Mouse (Mus musculus): ENCODE results near the gene Tead3.
"Not testable (repeated sequence)": the region's sequence is repeated elsewhere in the genome, so short reads cannot be mapped to it uniquely, and the experiment has no call there.

Gene Tead3

GRCm38 (mm10) chr17:28330590-28330989 lies 20.0 kb downstream of the Tead3 start:
- not testable (repeated sequence) for DNase-seq (ENCODE audit: low read depth)

DNA sequence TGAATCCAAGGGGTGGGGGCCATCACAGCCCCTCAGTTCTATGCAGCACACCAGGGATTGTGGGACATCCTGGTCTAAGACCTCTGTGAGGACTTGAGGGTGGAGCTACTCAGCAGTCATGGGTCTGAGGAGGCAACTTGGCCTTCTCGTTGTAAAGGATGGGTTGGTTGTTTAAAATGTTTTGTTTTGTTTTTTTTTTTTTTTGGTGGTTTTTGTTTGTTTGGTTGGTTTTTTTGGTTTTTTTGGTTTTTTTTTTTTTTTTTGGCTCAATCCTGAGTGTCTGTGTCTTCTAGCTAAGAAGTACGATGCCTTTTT lies 20.4 kb downstream of the Tead3 start:
- DNase-seq (ENCODE audit: low read depth) = no peak

DNA sequence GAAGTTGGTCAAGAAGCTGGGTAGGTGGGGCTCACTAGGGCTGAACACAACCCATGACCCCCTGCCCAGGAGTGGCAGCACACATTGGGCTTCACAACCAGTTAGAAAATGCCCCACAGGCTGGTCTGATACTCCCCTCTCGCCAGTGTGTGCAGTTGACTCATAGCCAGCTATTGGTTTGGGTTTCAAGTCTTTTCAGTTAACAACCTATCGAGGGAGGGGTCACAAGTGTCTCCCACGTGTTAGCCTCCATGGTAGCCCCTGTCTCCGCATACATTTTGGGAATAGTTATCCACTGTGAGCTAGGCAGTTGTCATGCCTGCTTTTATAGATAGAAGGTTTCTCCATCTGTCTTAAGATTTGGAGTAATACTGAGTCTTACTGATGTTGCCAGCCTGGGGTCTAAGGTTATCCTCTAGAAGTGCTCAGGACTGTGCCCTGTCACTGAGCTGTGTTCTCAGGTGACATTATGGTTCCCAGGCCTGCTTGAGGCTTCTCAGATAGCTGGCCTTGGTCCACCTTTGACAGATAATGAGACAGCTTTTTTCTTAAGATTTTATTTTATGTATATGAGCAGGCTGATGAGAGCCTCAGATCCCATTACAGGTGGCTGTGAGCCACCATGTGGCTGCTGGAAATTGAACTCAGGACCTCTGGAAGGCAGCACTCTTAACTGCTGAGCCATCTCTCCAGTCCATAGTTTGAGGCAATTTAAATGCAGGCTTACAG lies 20.9 kb downstream of the Tead3 start:
- DNase-seq (ENCODE audit: low read depth) = no peak

- DNase-seq (ENCODE audit: low read depth) = no peak
Observed at GRCm38 (mm10) chr17:28328946-28329345, 21.7 kb downstream of the Tead3 start.

- peak; percentile 86 for DNase-seq (ENCODE audit: low read depth)
Observed at GRCm38 (mm10) chr17:28328366-28328928, 22.2 kb downstream of the Tead3 start, which contains the start of gene Rpl10a. Gene Rpl10a, plus strand, starts transcription at chr17:28328471.

GRCm38 (mm10) chr17:28327673-28328325 lies 22.8 kb downstream of the Tead3 start:
- no peak for DNase-seq (ENCODE audit: low read depth)

GRCm38 (mm10) chr17:28326951-28327350 lies 23.7 kb downstream of the Tead3 start:
- DNase-seq (ENCODE audit: low read depth) = no peak

- no peak for DNase-seq (ENCODE audit: low read depth)
Observed at GRCm38 (mm10) chr17:28325751-28326150, 24.9 kb downstream of the Tead3 start.

GRCm38 (mm10) chr17:28324416-28324815 lies 26.2 kb downstream of the Tead3 start:
- not testable (repeated sequence) for DNase-seq (ENCODE audit: low read depth)

DNA sequence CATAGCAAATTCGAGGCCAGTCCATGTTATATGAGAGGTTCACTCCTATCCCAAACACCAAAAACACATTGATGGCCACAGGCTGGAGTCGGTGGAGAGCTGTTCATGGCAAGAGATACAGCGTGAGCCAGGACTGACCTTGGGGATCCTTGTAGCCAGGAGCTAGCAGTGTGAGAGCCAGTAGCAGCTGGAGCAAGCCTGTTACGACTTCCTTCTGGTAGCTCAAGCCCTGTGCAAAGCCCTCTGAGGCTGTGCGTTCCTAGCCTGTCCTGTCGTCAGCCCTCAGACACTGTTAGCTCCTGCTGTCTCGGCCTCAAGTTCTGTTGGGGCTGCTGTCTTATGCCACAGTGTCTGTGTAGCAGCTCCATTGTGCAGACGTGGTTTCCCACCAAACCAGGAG lies 26.8 kb downstream of the Tead3 start:
- DNase-seq (ENCODE audit: low read depth) = no peak

GRCm38 (mm10) chr17:28321700-28322099 lies 28.9 kb downstream of the Tead3 start:
- DNase-seq (ENCODE audit: low read depth) = no peak

- peak; percentile 74 for DNase-seq (ENCODE audit: low read depth)
Observed at GRCm38 (mm10) chr17:28317725-28318124, 32.9 kb downstream of the Tead3 start.

DNA sequence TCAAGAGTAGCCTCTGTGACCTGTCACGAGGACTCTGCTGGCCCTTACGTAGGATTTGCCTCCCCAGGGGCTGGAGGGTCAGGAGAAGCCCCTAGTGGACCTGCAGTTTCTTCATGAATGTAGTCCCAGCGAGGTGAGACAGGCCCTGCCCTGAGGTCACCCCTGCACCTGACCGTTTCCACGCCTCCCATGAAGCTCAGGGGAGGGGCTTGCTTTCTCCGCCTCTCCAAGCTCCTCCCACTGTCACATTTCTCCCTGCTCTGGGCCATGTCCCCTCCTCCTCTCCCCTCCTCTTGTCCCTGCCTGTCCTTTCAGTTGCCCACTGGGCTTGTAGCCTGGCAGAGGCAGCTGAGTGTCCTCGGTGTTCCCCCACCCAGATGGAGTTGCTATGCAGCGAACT lies 33.5 kb downstream of the Tead3 start:
- no peak for DNase-seq (ENCODE audit: low read depth)

GRCm38 (mm10) chr17:28316476-28316875 lies 34.1 kb downstream of the Tead3 start:
- no peak for DNase-seq (ENCODE audit: low read depth)

- DNase-seq (ENCODE audit: low read depth) = no peak
Observed at GRCm38 (mm10) chr17:28315611-28316160, 34.9 kb downstream of the Tead3 start.

- no peak for DNase-seq (ENCODE audit: low read depth)
Observed at GRCm38 (mm10) chr17:28313880-28314225, 36.8 kb downstream of the Tead3 start.

DNA sequence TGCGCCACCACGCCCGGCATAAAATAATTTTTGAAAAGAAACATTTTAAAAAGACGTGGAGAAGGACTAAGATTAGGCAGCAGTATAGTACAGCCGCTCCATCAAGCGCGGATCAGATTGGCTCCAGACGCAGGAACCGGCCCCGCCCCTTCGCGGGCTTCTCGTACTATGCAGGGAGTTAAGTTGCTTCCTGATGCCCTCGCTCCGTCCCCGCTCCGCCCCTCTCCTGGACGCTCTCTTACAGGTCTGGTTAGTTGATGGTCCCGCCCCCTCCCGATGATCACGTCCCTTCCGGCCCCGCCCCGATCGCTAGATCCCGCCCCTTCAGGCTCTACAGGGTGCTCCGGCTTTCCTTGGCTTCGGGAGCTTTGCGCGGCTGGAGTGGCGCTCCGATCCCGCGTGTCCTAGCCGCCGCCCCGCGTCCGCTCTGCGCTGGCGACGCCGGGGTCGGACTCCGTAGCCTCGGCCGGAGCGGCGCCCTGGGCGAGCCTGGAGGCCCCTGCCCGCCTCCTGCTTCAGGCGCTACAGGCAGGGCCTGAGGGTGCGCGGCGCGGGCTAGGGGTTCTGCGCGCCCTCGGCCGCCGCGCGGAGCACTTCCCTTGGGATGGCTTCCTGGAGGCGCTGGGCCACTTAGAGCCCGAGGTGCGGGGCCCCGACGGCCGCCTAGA lies 37.3 kb downstream of the Tead3 start, which contains the start of gene Fance:
Fance (plus strand) TSS at position 308 of the 668 bp plus-strand sequence.
- peak; percentile 100 for DNase-seq (ENCODE audit: low read depth)

- no peak for DNase-seq (ENCODE audit: low read depth)
Observed at GRCm38 (mm10) chr17:28312232-28313211, 38.1 kb downstream of the Tead3 start.

- no peak for DNase-seq (ENCODE audit: low read depth)
Observed at GRCm38 (mm10) chr17:28311366-28312132, 39.1 kb downstream of the Tead3 start.

- no peak for DNase-seq (ENCODE audit: low read depth)
Observed at GRCm38 (mm10) chr17:28310831-28311230, 39.8 kb downstream of the Tead3 start.

All from c-Kit-positive CD71-positive TER-119-negative erythroid progenitor cells, embryonic 14.5 days (primary cell).